8 mouse cellular contexts compared by ENCODE assay signal in the genomic region with DNA sequence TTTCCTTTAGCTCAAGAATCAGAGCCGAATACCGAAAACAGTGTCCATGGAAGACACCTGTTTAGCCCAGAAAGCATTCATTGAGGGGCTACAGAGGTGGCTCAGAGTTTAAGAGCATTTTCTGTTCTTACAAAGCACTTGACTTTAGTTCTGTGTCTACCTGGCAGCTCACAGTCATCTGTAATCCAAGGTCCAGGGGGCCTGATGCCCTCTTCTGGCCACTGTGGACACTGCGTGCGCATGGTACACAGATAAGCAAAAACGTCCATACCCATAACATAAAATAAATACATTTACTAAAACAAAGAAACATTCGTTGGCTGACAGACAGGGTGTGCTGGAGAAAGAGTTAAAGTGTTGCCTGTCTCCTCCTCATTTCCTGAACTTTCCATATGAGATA. TPM values are rescaled to one million over a fixed set of nuclear protein-coding genes. Genes with fewer than 3 reads are reported as not detected.
DNase-seq lines count a peak whose midpoint lies in the region; TF ChIP-seq lines count a peak whose summit lies in the region.
"Had no signal": no experiment of that assay in that cellular context is flagged by ENCODE, and none has a peak within 500 bp of the region (broad histone marks: within the 10 kb centered on the region; RNA-seq: fewer than 3 reads in every experiment).

No protein-coding gene starts in this region.

- H3K4me1 ChIP-seq in testis, adult 2 months (ENCODE audit: control insufficient read depth, insufficient read depth, low read length) = no peaks in the 10 kb centered on the region
- no peaks in the 10 kb centered on the region for H3K4me1 ChIP-seq in cortical plate, adult 2 months (ENCODE audit: control insufficient read depth, insufficient read depth, low read length)
- H3K4me1 ChIP-seq in lung, adult 2 months (ENCODE audit: control insufficient read depth, insufficient read depth, low read length) = no peaks in the 10 kb centered on the region
- H3K4me1 ChIP-seq: heart, embryonic 13.5 days had no signal

- H3K4me3 ChIP-seq in testis, adult 2 months (ENCODE audit: control insufficient read depth, low read depth, low read length) = no peak overlapping the region
- H3K4me3 ChIP-seq in cortical plate, adult 2 months (ENCODE audit: insufficient read depth, low read length) = no peak overlapping the region
- no peak overlapping the region for H3K4me3 ChIP-seq in lung, adult 2 months (replicated peaks; ENCODE audit: extremely low read depth, low read depth, low read length)
- H3K4me3 ChIP-seq: heart, embryonic 13.5 days had no signal

- 53% methylated on average over 6 of the region's 6 CpGs for WGBS in lung, adult 2 months

- TF ChIP-seq CTCF in testis, adult 2 months (IDR thresholded peaks at IDR 0.05; ENCODE audit: control insufficient read depth, insufficient read depth, insufficient replicate concordance, low read depth, low read length) = peak; percentile 61; the same call in 1 of the 2 replicates
- TF ChIP-seq CTCF in cortical plate, adult 2 months (IDR thresholded peaks at IDR 0.05; ENCODE audit: extremely low read depth, insufficient read depth, low read length) = peak; percentile 73
- peak; percentile 87 for TF ChIP-seq CTCF in lung, adult 2 months (IDR thresholded peaks at IDR 0.05; ENCODE audit: insufficient read depth, low read length)

- no peaks in the 10 kb centered on the region for H3K27me3 ChIP-seq in testis, adult 2 months (ENCODE audit: control insufficient read depth, insufficient read depth, low read length)
- H3K27me3 ChIP-seq: heart, embryonic 13.5 days had no signal

- H3K36me3 ChIP-seq in testis, adult 2 months (ENCODE audit: control insufficient read depth, insufficient read depth, low read length) = no peaks in the 10 kb centered on the region
- H3K36me3 ChIP-seq: heart, embryonic 13.5 days had no signal

- TF ChIP-seq POLR2A in testis, adult 2 months (IDR thresholded peaks at IDR 0.05; ENCODE audit: control insufficient read depth, low read depth, low read length) = no peak
- no peak for TF ChIP-seq POLR2A in cortical plate, adult 2 months (IDR thresholded peaks at IDR 0.05; ENCODE audit: extremely low read depth, insufficient read depth, low read length)
- TF ChIP-seq POLR2A in lung, adult 2 months (IDR thresholded peaks at IDR 0.05; ENCODE audit: borderline replicate concordance, extremely low read depth, low read depth, low read length) = no peak

- no peak overlapping the region for H3K27ac ChIP-seq in testis, adult 2 months (ENCODE audit: control insufficient read depth, insufficient read depth, low read depth, low read length)
- H3K27ac ChIP-seq in cortical plate, adult 2 months (ENCODE audit: insufficient read depth, low read length) = no peak overlapping the region
- H3K27ac ChIP-seq: heart, embryonic 13.5 days had no signal

- DNase-seq in testis, postnatal 14 days (ENCODE audit: low spot score) = no peak
- peak; percentile 61 for DNase-seq in adrenal gland, adult 2 months
- peak; percentile 29 to 68 for DNase-seq in kidney, adult 8-10 months
- peak; percentile 49 for DNase-seq in lung, adult 2 months
- DNase-seq in right cerebral cortex, postnatal 4 days = peak; percentile 62

RNA-seq across cellular contexts. Expression of gene Gucy2c, which starts 59.6 kb away (rescaled TPM):
- 0.16 and 0.33 TPM in 2 replicates for polyA plus RNA-seq in testis, adult 2 months (2012; rRNA removed)
- not detected for total RNA-seq in adrenal gland, adult 2 months (2021)
- not detected in 2 replicates for polyA plus RNA-seq in adrenal gland, adult 2 months (2012; rRNA removed)
- 0.11 and 0.15 TPM in 2 replicates for polyA plus RNA-seq in cortical plate, adult 2 months (2012; rRNA removed)
- 0.04 and 0.27 TPM in 2 replicates for polyA plus RNA-seq in lung, adult 2 months (2012; rRNA removed)
